ENCODE assay signal across 1 mouse cellular context in the genomic region with DNA sequence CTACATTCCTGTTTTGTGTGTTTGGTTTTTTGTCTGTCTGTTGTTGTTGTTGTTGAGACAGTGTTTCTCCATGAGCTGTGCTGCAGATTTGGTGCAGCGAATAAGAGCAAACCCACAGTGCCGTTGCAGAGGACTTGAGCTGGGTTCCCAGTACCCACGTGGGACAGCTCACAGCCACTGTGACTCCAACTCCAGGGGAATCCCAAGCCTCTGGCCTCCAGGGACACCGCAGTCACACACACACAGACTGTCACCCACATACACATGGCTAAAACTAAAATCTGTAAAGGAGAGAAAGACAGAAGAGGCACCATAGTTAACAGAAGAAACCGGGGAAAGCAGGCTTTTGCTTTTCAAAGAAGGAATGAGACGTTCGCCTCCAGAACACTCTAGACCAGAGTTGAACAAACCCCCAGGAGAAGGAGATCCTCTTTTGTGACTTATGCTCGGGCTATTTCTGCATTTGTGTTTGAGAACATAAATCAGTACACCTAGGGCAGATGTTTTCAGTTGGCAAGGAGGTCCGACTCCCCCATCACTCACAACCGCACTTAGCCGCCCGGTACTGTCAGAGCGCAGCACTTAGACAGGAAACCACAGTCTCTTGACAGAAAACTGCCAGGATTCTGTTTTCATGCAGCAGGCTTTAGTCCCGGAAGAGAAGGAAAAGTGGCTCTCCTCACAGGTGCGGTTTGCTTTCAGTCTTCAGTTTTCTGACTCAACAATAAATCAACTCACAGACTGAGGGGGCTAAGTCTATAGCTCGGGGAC.
TF ChIP-seq lines count a peak whose summit lies in the region.

No protein-coding gene starts in this region.

TF ChIP-seq in CH12.LX, 34 proteins besides CTCF, POLR2A, EP300 and RAD21 (continued from another document):
- TF ChIP-seq CHD2 (IDR thresholded peaks at IDR 0.05; ENCODE audit: low read length) (no peak), UBTF (IDR thresholded peaks at IDR 0.05; ENCODE audit: low read depth, low read length) (no peak), ETS1 (conservative IDR thresholded peaks at IDR 0.05; ENCODE audit: low read depth, low read length) (peak; percentile 18; the same call in 1 of the 2 replicates), MEF2A (IDR thresholded peaks at IDR 0.05; ENCODE audit: borderline replicate concordance, low read depth, low read length) (0 out of 2 replicates have a peak, but pooled peaks have one; percentile 23), SIN3A (IDR thresholded peaks at IDR 0.05; ENCODE audit: low read length) (0 out of 2 replicates have a peak, but pooled peaks have one; percentile 60), PAX5 (IDR thresholded peaks at IDR 0.05; ENCODE audit: low read length) (no peak), CHD1 (IDR thresholded peaks at IDR 0.05; ENCODE audit: low read depth, low read length) (no peak), JUN (IDR thresholded peaks at IDR 0.05; ENCODE audit: insufficient read depth, low read depth, low read length) (no peak), TCF12 (IDR thresholded peaks at IDR 0.05; ENCODE audit: low read depth, low read length) (peak; percentile 41; the same call in 1 of the 2 replicates), NRF1 (IDR thresholded peaks at IDR 0.05; ENCODE audit: low read depth, low read length) (no peak), GABPA (IDR thresholded peaks at IDR 0.05; ENCODE audit: insufficient replicate concordance, low read depth, low read length) (no peak), MXI1 (IDR thresholded peaks at IDR 0.05; ENCODE audit: low read depth, low read length) (peak; percentile 90), POLR2AphosphoS2 (IDR thresholded peaks at IDR 0.05; ENCODE audit: low read depth, low read length) (no peak), MAZ (IDR thresholded peaks at IDR 0.05; ENCODE audit: low read depth, low read length) (no peak), MAX (IDR thresholded peaks at IDR 0.05; ENCODE audit: low read length) (peak; percentile 67), MYC (IDR thresholded peaks at IDR 0.05; ENCODE audit: low read depth, low read length) (peak; percentile 51; the same call in 1 of the 2 replicates), BHLHE40 (IDR thresholded peaks at IDR 0.05; ENCODE audit: low read depth, low read length) (peak; percentile 56), ZNF384 (IDR thresholded peaks at IDR 0.05; ENCODE audit: low read depth, low read length) (no peak)
